Mouse (Mus musculus) adrenal gland (tissue): ENCODE results near the gene Naaladl2.
"Not testable (repeated sequence)": the region's sequence is repeated elsewhere in the genome, so short reads cannot be mapped to it uniquely, and the experiment has no call there.

Experiments used
- intact Hi-C: fragments of 180-260 bp; cut with DNase I; formaldehyde crosslinking; loops from one replicate; pipeline ENCODE4 v1.15.1; 2025
- long read RNA-seq, 2 experiments: library from polyadenylated mRNA; unstranded; transcript quantifications; one replicate each; pipeline ENCODE4 v2.0.0; 2020; ENCODE audit warnings: borderline replicate concordance in 1 of 2; ENCODE audit not compliant: insufficient replicate concordance in 1 of 2

Naaladl2 gene
- long read RNA-seq, experiment 1, partial matches to known transcripts = 1 of 9 reads
- long read RNA-seq, experiment 1, other reads (novel, unspliced or antisense) = 4 of 9 reads
- long read RNA-seq, experiment 2, partial matches to known transcripts = 0 of 3 reads
- long read RNA-seq, experiment 2, other reads (novel, unspliced or antisense) = 3 of 3 reads

- intact Hi-C loops = no loop called here
Observed at GRCm38 (mm10) chr3:25143555-25144311, at the start of gene Naaladl2. Gene Naaladl2, minus strand, starts transcription at chr3:25144261.

GRCm38 (mm10) chr3:25151721-25152120 is 7.7 kb upstream of the Naaladl2 start:
- intact Hi-C loops = no loop called here

DNA sequence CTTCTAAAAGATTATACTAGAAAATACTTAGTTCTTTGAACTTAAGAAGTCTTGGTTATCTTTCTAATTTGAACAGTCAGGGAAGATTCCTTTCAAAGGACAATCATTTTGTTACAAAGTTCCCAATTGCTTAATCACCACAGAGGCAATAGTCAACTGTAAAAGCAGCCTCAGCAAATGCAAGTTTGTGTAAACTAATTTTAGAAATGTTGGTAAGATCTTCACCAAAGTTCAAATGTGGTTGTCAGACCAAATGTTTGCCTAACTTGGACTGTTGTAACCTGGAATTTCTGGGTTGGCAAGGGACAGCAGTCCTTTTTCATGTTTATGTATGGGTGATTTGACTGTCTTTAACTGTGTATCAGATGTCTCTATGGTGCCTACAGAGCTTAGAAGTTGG is 3.2 kb upstream of the Naaladl2 start:
- intact Hi-C loops = no loop called here

DNA sequence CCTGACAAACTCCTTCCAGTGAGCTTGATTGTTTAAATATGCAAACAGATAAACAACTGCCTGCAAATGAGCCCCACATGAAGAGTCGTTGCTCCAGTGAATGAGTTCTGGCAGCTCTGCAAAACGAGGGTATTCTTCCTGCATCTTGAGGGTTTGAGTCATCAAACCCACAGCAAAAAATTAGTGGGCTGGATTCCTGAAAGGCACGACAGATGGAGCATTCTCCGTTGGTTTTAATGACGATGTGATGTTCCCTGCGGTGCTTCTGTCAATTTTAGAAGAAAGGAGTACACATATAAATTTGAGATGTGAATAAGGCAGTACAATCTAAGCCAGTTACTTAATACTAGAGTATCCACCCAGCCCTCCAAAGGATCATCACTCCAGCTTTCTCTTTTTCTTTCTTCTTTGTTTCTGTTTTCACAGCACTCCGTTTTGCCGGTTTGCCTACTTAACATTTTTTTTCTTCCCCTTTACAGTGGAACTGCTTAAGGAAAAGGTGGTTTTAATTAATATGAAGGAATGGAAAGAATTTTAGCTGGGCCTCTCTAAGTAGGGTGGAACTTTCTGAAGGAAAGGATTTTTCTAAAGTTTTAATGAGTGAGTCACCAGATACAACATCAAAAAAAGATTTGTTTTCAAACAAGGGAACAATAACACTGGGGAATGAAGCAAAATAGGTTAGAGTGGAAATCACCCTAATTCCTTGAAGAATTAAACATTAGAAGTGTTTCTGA is 1.1 kb upstream of the Naaladl2 start:
- intact Hi-C loops = no loop called here

GRCm38 (mm10) chr3:25143111-25143510 is 950 bp downstream of the Naaladl2 start:
- intact Hi-C loops = no loop called here

- intact Hi-C loops = no loop called here
Observed at GRCm38 (mm10) chr3:25131848-25132247, 12.2 kb downstream of the Naaladl2 start.

DNA sequence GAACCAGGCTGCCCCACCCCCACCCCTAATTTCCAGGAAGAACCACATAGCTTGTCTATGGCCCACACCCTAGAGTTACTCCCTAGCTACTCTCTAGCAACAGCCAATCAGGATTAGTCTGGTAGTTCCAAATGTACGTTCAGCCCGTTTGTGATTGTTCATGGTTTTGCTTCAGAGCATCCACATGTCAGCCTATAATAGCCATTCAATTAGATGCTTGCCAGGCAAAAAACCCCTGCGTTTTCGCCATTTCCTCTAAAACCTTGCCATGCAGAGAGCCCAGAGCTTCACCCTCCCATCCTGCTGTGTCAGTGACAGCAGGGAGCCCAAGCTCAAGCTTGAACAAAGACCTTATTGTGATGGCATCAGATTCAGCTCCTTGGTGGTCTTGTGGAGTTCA is 16.2 kb downstream of the Naaladl2 start:
- intact Hi-C loops = no loop called here

DNA sequence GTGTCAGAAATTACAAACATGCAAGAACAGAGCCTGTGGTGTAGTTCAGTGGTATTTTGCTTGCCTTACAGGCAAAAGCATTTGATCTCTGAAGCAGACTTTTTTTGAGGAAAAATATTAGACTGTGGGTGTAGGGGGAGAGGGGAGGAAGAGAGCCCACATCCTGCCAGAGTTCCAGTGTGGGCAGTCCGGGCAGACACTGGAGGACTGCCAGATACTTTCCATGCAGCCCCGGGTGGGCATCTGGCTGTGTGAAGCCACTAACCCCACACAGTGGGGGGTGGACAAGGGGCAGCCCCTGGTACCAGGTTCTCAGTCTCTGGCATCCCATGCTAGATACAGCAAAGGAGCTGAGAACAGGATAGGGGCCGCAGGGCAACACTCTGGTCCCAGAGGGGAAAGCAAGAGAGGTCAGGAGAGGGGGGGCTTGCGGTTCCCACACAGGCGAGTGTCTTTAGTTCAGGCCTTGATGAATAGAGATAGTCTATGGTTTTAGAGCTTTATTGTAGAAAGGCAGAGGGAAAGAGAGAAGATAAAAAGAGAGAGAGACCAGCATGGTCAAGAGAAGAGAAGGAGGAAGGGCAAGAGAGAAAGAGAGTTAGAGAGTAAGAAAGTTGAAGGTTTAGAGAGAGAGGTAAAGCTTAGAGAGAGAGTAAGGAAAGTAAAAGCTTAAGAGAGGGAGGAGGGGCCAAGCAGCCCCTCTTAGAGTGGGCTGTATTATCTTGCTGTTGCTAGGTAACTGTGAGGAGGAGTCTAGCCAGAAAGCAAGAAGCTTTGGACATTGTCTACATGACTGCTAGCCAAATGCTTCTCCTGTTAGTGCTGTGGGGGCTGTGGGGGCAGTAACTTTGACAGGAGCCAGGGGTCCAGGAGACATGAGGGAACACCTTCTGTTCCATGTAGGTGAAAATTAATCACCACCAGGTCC is 18.9 kb downstream of the Naaladl2 start:
- intact Hi-C loops = no loop called here

DNA sequence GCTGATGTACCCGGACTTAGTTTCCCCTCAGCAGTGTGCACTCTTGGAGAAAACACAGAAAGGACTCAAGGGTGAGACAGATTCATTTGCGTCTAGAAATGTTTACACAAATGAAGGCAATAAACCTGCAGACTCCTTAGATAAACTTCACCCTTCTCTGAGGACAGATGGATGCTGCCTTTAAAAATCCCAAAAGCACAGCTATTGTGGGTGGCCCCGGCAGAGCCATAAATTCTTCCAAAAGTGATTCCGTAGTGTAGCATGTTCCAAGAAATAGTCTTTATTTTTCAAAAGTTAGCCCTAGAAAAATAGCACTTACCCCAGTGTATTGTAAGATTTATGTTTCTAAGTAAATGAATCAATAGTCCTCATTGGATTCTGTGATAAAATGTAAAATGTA is 31.0 kb downstream of the Naaladl2 start:
- intact Hi-C loops = no loop called here

GRCm38 (mm10) chr3:25108997-25109396 is 35.1 kb downstream of the Naaladl2 start:
- intact Hi-C loops = no loop called here

- intact Hi-C loops = no loop called here
Observed at GRCm38 (mm10) chr3:25092986-25093385, 51.1 kb downstream of the Naaladl2 start.

DNA sequence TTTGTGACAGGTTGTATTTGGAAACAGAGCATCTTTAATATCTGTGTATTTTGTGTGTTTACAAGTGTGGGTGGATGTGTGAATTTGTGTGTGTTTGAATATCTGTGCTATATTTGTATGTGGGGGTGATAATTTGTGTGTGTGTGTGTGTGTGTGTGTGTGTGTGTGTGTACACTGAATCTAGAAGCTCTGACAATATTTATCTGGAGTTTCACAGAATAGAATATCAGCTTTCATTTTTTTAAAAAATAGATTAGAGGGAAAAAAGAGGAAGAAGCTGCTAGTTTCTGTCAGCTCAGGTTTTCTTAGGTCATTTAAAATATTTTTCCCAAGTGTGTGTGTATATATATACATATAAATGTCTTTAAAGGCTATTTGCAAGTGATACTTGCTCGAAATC is 68.3 kb downstream of the Naaladl2 start:
- intact Hi-C loops = no loop called here

DNA sequence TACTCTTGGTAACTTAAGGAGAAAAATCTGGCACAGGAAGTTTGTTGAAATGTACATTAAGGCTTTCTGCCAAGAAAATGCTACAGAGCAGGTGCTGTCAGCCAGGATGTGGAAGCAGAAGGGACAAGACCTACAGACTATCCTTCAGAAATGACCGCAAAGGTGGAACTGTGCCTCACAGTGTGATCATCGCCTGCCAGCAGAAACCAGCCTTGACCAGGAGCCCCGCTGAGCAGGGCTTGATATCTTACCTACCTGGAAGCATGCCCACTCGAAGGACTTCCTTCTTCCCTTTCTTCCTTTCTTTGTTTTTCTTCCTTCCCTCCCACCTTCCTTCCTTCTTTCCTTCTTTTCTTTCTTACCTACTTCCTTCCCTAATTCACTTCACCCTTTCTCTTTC is 69.8 kb downstream of the Naaladl2 start:
- intact Hi-C loops = no loop called here

DNA sequence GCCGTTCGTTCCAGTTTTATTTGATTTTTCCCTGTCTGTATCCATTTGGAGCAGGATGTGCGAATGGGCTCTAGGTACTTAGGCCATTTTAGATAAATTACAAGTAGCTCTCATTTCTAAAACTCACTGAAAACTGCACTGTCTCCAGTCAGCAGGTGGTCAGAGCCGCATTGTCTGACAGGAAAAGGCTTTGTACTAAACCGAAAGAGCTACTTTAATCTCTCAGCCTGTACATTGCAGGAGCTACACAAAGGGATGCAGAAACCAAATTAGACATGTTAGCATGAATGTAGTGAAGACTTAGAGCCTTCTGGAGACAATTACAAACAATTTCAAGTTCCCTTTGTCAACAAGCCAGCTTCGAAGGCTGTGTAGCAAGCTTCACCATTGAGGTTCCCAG is 70.2 kb downstream of the Naaladl2 start:
- intact Hi-C loops = no loop called here

GRCm38 (mm10) chr3:25063217-25063616 is 80.8 kb downstream of the Naaladl2 start:
- intact Hi-C loops = no loop called here

GRCm38 (mm10) chr3:25052975-25053374 is 91.1 kb downstream of the Naaladl2 start:
- intact Hi-C loops = no loop called here

DNA sequence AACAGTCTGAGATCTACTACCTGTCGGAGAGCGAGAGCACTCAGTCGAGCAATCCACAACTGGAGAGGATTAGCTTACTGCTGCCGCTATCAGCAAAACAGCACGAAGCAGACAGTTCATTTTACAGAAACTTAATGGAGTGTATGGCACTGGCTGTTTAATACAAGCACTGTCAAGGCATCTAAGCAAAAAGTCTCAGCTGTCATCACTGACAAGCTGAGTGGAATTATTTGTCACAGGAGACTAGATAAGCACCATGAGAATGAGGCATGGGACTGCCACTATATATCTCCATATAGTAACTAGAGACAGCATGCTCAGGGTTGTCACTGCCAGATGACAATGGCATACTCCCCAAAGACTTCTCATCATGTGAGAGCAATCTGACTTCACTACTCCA is 124.1 kb downstream of the Naaladl2 start:
- intact Hi-C loops = no loop called here

DNA sequence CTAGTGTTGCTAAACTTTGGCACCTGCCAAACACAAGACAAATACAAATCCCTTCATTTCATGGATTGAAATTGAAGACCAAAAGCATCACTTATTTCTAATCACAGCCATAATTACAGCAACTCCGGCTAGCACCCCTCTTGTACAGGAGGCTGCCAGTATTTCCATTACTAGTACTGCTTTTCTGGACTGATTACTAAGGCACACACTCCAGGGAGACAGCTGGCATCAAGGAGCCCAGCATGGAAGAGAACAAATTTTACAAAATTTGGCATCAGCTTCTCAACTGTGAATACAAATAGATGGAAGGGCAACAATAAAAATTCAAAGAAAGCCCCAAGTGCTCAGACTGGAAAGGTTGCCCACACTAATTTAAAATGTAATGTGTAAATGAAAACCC is 133.3 kb downstream of the Naaladl2 start:
- intact Hi-C loops = no loop called here

- intact Hi-C loops = not testable (repeated sequence)
Observed at GRCm38 (mm10) chr3:25006802-25007201, 137.3 kb downstream of the Naaladl2 start.

- intact Hi-C loops = no loop called here
Observed at GRCm38 (mm10) chr3:24992577-24992976, 151.5 kb downstream of the Naaladl2 start.

GRCm38 (mm10) chr3:24992078-24992477 is 152.0 kb downstream of the Naaladl2 start:
- intact Hi-C loops = no loop called here
